Mouse (Mus musculus) thymus, postnatal 0 days (tissue): ENCODE measurements at regions not wholly inside any gene's neighbourhood (a gene's known extent, or its start where the extent isn't known, plus 50 kb on each side); places are given as distances from the start of the nearest gene placed in this dataset.

ENCODE experiments used
- DNase-seq: peaks from one replicate; pipeline ENCODE4 v3.0.0-alpha.2; 2015; ENCODE audit warnings: low spot score

- no peak for DNase-seq
These were observed 52.4 kb upstream of the Tle3 start for GRCm38 (mm10) chr9:61319721-61320120.

DNA sequence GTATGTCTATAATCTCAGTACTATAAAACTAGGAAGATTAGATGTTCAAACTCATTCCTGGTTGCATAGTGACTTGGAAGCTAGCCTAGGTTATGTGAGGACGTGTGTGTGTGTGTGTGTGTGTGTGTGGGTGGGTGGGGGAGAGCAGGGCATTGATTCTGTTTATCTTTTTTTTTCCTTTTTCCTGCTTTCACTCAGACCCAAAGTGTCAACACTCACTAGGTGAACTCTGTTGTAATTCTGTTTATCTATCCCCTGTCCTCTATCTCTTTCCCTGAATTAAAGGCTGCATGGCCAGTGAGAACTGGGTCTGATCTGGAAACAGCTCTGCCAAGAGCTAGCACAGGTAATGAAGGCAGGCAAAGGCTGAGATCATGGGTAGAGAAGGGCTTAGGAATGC, 50.9 kb upstream of the Tle3 start:
- DNase-seq: no peak

GRCm38 (mm10) chr9:61321825-61322224, 50.3 kb upstream of the Tle3 start:
- DNase-seq: peak; percentile 8

- peak; percentile 66 for DNase-seq
These were observed 49.8 kb upstream of the Tle3 start for GRCm38 (mm10) chr9:61322333-61322732.
